Mouse (Mus musculus) heart, embryonic 14.5 days (tissue): ENCODE data around the gene Timmdc1. TPM values are rescaled to one million over a fixed set of nuclear protein-coding genes. Genes with fewer than 3 reads are reported as not detected.
A peak's percentile ranks its signal among the peaks of the same experiment; 100 is the strongest.

Source experiments
- ATAC-seq: fragments of 200-750 bp; cut with Nextera tagmentation; 2 replicates; pipeline ENCODE4 v1.8.0; 2017; ENCODE audit warnings: low read depth, moderate TSS enrichment; ENCODE audit not compliant: insufficient number of reproducible peaks, insufficient read depth, low FRiP score
- H3K27ac ChIP-seq, 2 experiments: fragments of 200-500 bp in 1 of 2; fragments of 300-500 bp in 1 of 2; sonication (generic) in 1 of 2; replicated peaks in 1 of 2; 2 replicates each; pipeline ENCODE4 v1.5.1; 2012 to 2014; ENCODE audit warnings: low read depth in 2 of 2, low read length in 2 of 2, control low read depth in 1 of 2, mild to moderate bottlenecking in 1 of 2, mixed read lengths in 1 of 2; ENCODE audit not compliant: control insufficient read depth in 1 of 2, insufficient read depth in 1 of 2
- H3K27me3 ChIP-seq: fragments of 300-500 bp; sonication (generic); 2 replicates; pipeline ENCODE4 v1.6.1; 2014; ENCODE audit warnings: mild to moderate bottlenecking, low read length, control low read depth; ENCODE audit not compliant: control insufficient read depth, insufficient read depth
- H3K36me3 ChIP-seq: fragments of 300-500 bp; sonication (generic); 2 replicates; pipeline ENCODE4 v1.6.1; 2014; ENCODE audit warnings: mild to moderate bottlenecking, control low read depth, low read length, mixed read lengths; ENCODE audit not compliant: control insufficient read depth, insufficient read depth
- H3K4me1 ChIP-seq, 2 experiments: fragments of 200-500 bp in 1 of 2; fragments of 300-500 bp in 1 of 2; sonication (generic) in 1 of 2; 2 replicates each; pipeline ENCODE4 v1.6.1; 2012 to 2014; ENCODE audit warnings: low read length in 2 of 2, control low read depth in 1 of 2, mixed read lengths in 1 of 2; ENCODE audit not compliant: control insufficient read depth in 2 of 2, insufficient read depth in 2 of 2
- H3K4me2 ChIP-seq: fragments of 300-500 bp; sonication (generic); 2 replicates; pipeline ENCODE4 v1.6.1; 2014; ENCODE audit warnings: mild to moderate bottlenecking, low read length
- H3K4me3 ChIP-seq, 2 experiments: fragments of 200-500 bp in 1 of 2; fragments of 300-500 bp in 1 of 2; sonication (generic) in 1 of 2; 2 replicates each; pipeline ENCODE4 v1.5.1; 2012 to 2014; ENCODE audit warnings: low read length in 2 of 2, mild to moderate bottlenecking in 2 of 2, control low read depth in 1 of 2, low read depth in 1 of 2, moderate library complexity in 1 of 2; ENCODE audit not compliant: control insufficient read depth in 1 of 2, insufficient read depth in 1 of 2
- H3K9ac ChIP-seq: fragments of 300-500 bp; sonication (generic); 2 replicates; pipeline ENCODE4 v1.6.1; 2014; ENCODE audit warnings: mild to moderate bottlenecking, low read length
- H3K9me3 ChIP-seq: fragments of 300-500 bp; sonication (generic); 2 replicates; pipeline ENCODE4 v1.6.1; 2016; ENCODE audit warnings: low read length, control low read depth; ENCODE audit not compliant: control insufficient read depth
- WGBS: fragments of 180-500 bp; shearing (Covaris S2); extraction: QIAGEN DNeasy Blood & Tissue Kit; methylation state at CpG from one replicate; pipeline ENCODE4 v1.1.7; 2014; 5-methylcytosine and 5-hydroxymethylcytosine counted together
- polyA plus RNA-seq: library from polyadenylated mRNA; unstranded; fragments of >200 nt; fragmentation: Nextera tagmentation; extraction: Ambion mirVana; gene quantifications from 2 replicates; pipeline ENCODE4 v1.2.1, GENCODE M21; 2014

Timmdc1 gene
- polyA plus RNA-seq, 1 experiment from 2014 or later = 34.4 TPM

DNA sequence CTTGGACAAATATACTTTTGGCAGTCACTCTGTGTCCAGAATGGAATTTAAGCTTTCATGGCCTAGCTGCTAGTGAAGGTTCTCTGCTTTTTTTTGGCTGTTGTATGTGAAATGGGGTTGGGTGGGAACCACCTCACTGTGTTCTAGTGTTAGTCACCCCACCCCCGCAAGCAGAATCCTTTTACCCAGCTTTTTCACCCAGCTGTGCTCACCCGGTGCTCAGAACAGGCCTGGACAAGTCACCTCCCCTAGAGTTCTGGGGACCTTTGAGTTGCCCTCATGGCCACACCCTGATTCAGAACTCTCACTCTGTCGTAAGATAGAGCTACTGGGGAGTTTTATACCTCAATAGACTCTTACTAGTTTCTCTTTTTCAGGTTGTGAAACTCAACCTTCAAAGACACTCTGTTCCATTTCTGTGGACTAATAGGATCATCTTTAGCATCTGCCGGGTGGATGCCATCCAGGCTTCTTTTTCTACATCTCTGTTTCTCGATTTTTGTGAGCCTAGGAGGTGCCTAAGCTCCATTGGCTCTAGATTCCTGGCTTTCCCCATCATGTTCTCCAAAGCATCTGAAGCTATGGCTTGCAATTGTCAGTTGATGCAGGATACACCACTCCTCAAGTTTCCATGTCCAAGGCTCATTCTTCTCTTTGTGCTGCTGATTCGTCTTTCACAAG lies 63.7 kb downstream of the Timmdc1 start:
- Histone ChIP-seq H3K27ac (no peak overlapping the region), H3K9ac (no peak overlapping the region), H3K4me2 (no peak overlapping the region), H3K36me3 (no peaks in the 10 kb centered on the region), H3K4me1 (no peaks in the 10 kb centered on the region), H3K27me3 (no peaks in the 10 kb centered on the region), H3K4me3 (no peak overlapping the region), H3K9me3 (no peaks in the 10 kb centered on the region)
- no peak for ATAC-seq
- WGBS = 61% methylated on average over 6 of the region's 6 CpGs

DNA sequence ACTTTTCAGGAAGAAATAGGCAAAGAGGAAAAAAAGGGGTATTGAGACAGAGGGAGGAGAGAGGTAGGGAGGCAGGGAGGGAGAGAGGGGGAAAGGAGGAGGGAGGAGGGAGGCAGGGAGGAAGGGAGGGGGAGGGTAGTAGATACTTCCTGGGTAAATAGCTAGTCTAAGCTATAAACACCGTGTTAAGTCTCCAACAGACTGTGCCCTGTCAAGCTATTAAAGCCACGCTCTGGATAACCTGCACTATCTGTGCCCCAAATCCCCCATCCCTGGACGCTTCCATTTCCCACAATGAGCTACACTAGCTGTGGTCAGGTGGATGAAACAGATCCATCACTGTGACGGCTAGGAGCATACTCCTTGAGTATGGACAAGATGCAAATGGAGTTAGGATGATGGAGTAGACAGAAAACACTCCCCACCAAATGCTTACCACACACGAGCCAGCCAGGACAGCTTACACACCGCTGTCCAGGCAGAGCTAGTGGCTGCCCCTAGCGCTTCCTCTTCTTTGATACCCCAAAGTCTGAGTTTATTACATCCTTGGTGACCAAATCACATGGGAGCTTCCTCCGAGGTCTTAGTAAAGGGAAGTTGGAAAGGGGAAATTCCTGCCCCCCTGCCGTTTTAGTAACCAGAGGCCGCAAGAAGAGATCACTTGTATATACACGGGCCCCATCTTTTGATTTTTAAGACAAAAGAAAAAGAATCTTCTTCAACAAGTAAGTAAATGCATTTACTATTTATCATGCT lies 65.5 kb downstream of the Timmdc1 start:
- WGBS = 64% methylated on average over 11 of the region's 11 CpGs
- H3K9ac ChIP-seq = no peak overlapping the region
- no peak overlapping the region for H3K4me3 ChIP-seq
- H3K27ac ChIP-seq = no peak overlapping the region
- H3K9me3 ChIP-seq = no peaks in the 10 kb centered on the region
- H3K27me3 ChIP-seq = no peaks in the 10 kb centered on the region
- H3K4me2 ChIP-seq = no peak overlapping the region
- no peak for ATAC-seq
- no peaks in the 10 kb centered on the region for H3K36me3 ChIP-seq
- 0 out of 4 replicates have a peak, but pooled peaks cover 0 to 2% of the 10 kb centered on the region in 2 experiments for H3K4me1 ChIP-seq

DNA sequence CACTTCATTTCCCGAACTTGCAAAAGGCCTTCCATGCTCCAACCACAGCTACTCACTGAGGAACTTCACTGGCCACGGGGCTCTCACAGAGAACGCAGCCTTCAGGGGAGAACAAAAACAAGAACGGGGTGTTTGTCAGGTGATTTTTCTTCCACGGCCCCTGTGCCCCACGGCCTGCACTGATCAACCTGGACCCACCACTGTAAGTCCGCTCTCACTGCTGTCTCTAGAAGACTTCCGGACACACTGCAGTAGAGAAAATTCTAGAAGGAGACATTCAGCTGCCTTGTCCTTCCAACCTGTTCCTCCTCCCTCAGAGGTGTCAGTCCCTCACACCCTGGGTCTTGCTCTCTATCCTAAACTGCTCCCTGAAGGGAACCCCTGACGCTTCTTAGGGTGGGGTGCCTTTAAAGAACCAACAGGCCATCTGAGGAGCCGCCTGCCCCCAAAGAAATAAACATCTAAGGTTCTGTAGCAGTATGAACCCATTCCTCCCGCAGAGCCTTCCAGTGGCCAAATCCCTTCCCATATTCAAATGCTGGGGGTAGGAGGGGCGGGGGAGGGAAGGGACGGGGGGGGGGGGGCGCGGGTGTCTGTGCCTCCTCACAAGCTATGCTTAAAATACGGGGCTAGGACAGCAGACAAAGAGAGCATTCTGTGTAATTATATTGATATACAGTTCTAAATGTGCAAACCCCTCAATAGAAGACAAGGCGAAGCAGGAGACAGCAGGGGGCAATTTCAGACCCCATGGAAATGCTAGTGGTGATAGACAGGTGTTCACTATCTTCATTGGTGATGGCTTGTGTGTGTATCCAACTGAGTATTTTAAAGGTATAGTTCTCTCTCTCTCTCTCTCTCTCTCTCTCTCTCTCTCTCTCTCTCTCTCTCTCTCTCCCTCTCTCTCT lies 66.7 kb downstream of the Timmdc1 start, which contains the start of gene Cd80:
TSS of gene Cd80 (plus strand) at position 51 of the 908 bp plus-strand sequence.
- no peak within 1 kb of the TSS for H3K9ac ChIP-seq
- H3K4me1 ChIP-seq = peaks cover 8 to 9% of the 10 kb centered on the region in 2 experiments
- H3K36me3 ChIP-seq = 0 out of 2 replicates have a peak, but pooled peaks cover under 1% of the 10 kb centered on the region
- H3K4me2 ChIP-seq = no peak within 1 kb of the TSS
- H3K27ac ChIP-seq = no peak within 1 kb of the TSS
- H3K9me3 ChIP-seq = no peaks in the 10 kb centered on the region
- WGBS = 65% methylated on average over 17 of the region's 17 CpGs
- no peak for ATAC-seq
- no peaks in the 10 kb centered on the region for H3K27me3 ChIP-seq
- no peak within 1 kb of the TSS for H3K4me3 ChIP-seq

DNA sequence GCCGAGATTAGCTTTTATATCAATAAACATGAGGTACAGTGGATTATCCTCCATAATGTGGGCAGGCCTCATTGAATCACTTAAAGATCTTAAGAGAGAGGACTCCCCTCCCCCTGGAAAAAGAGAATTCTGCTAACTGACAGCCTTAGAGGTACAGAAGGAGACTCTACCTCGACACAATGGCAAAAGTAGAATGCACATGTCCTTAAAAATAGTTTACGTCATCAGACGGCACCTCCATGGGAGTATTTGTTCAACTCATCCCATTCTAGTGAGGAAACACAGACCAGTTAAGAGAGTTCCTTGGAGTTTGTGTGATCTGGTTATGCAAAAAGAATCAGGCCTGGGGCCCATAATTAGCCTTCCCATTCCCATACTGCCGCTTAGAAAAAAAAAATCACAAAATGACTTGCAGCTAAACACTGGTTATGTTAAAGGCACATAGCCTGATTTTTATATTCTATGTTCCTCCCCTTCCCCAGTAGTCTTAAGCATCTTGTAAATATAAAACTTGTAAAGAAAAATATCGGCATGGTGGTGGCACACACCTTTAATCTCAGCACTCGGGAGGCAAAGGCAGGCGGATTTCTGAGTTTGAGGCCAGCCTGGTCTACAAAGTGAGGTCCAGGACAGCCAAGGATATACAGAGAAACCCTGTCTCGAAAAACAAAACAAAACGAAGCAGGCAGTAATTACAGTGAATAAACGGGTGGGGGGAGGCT lies 67.8 kb downstream of the Timmdc1 start:
- ATAC-seq = no peak
- no peaks in the 10 kb centered on the region for H3K27me3 ChIP-seq
- WGBS = 69% methylated on average over 11 of the region's 11 CpGs

DNA sequence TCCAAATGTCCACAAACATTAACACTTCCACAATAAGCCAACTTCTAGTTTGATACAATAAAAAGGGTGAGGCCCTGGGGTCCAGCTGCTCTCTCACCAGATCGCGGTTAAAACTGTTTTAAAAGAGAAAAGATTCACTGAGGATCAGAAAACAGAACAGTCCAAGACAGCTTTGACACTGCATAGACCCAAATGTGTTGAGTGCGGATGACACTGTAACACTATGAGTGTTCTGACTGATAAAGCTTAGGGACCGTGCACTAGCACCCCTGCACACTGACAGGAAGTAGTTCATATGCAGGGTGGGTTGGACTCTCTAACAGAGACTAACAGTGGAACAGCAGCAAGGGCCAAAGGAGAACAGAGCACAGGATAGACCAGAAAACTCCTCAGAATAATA lies 68.5 kb downstream of the Timmdc1 start:
- ATAC-seq = no peak
- no peak overlapping the region for H3K27ac ChIP-seq

More for the DNA sequence above, 67.8 kb downstream of the Timmdc1 start:
- peaks cover 10% of the 10 kb centered on the region for H3K36me3 ChIP-seq
- peaks cover 8 to 9% of the 10 kb centered on the region in 2 experiments for H3K4me1 ChIP-seq
- no peak overlapping the region for H3K27ac ChIP-seq
- H3K9me3 ChIP-seq = no peaks in the 10 kb centered on the region
- H3K4me2 ChIP-seq = no peak overlapping the region
- H3K9ac ChIP-seq = no peak overlapping the region
- no peak overlapping the region for H3K4me3 ChIP-seq

DNA sequence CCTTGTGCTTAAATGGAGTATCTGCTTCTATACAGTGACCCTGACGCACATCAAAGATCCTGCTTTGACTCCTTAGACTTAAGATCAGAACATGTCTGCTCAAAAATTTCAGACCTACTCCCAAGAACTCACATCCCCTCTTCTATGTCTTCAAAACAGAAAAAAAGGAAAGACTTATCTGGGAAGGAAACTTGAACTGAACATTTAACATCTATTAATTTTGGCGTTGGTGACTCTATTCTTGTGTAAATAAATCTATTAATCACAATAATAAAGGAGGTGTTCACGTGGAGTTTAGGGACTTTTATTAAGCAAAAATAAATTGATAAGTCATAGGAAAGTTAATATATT lies 69.3 kb downstream of the Timmdc1 start:
- Histone ChIP-seq H3K27me3 (no peaks in the 10 kb centered on the region), H3K9me3 (no peaks in the 10 kb centered on the region), H3K4me3 (peak overlapping the region; percentile 66 to 74), H3K4me2 (peak overlapping the region; percentile 86), H3K27ac (peak overlapping the region; percentile 72 to 91), H3K4me1 (peaks cover 8 to 9% of the 10 kb centered on the region in 2 experiments), H3K36me3 (peaks cover 24% of the 10 kb centered on the region), H3K9ac (peak overlapping the region; percentile 96)
- no peak for ATAC-seq
- WGBS = 34% methylated on average over 3 of the region's 3 CpGs

More for the DNA sequence above, 68.5 kb downstream of the Timmdc1 start:
- Histone ChIP-seq H3K36me3 (peaks cover 16% of the 10 kb centered on the region), H3K4me2 (no peak overlapping the region), H3K4me3 (no peak overlapping the region), H3K27me3 (no peaks in the 10 kb centered on the region), H3K4me1 (peaks cover 8 to 9% of the 10 kb centered on the region in 2 experiments), H3K9ac (no peak overlapping the region), H3K9me3 (no peaks in the 10 kb centered on the region)
- 81% methylated on average over 4 of the region's 4 CpGs for WGBS
